Mouse (Mus musculus) olfactory bulb, adult 2 months (tissue): Measurements from ENCODE around the gene Nfkbie. TPM values are rescaled to one million over a fixed set of nuclear protein-coding genes. Genes with fewer than 3 reads are reported as not detected.

ENCODE experiments used
- H3K27ac ChIP-seq: fragments of 200-500 bp; 2 replicates; pipeline ENCODE4 v1.5.1; 2012; ENCODE audit warnings: low read depth, low read length; ENCODE audit not compliant: insufficient read depth
- H3K4me1 ChIP-seq: fragments of 200-500 bp; 2 replicates; pipeline ENCODE4 v1.6.1; 2012; ENCODE audit warnings: low read length; ENCODE audit not compliant: control insufficient read depth, insufficient read depth
- H3K4me3 ChIP-seq: fragments of 200-500 bp; 2 replicates; pipeline ENCODE4 v1.5.1; 2012; ENCODE audit warnings: mild to moderate bottlenecking, low read depth, low read length, moderate library complexity; ENCODE audit not compliant: insufficient read depth
- CTCF ChIP-seq: fragments of 200-500 bp; IDR thresholded peaks from 2 replicates; pipeline ENCODE4 v1.5.1; 2012; ENCODE audit warnings: low read depth, mild to moderate bottlenecking, low read length, moderate library complexity; ENCODE audit not compliant: insufficient read depth
- POLR2A ChIP-seq: fragments of 200-500 bp; IDR thresholded peaks from 2 replicates; pipeline ENCODE4 v1.6.1; 2012; ENCODE audit warnings: mild to moderate bottlenecking, low read depth, low read length, moderate library complexity; ENCODE audit not compliant: insufficient read depth
- WGBS: fragments of 180-500 bp; shearing (Covaris S2); methylation state at CpG from one replicate; pipeline ENCODE4 v1.1.7; 2018; 5-methylcytosine and 5-hydroxymethylcytosine counted together
- polyA plus RNA-seq: library from polyadenylated mRNA; stranded (reverse); fragments of >200 nt; gene quantifications from 2 replicates; pipeline ENCODE4 v1.2.4, GENCODE M21; 2012; ENCODE audit warnings: low replicate concordance; ENCODE audit not compliant: missing spikeins, insufficient read depth, insufficient read length

Gene Nfkbie
- polyA plus RNA-seq, 1 experiment = not detected

DNA sequence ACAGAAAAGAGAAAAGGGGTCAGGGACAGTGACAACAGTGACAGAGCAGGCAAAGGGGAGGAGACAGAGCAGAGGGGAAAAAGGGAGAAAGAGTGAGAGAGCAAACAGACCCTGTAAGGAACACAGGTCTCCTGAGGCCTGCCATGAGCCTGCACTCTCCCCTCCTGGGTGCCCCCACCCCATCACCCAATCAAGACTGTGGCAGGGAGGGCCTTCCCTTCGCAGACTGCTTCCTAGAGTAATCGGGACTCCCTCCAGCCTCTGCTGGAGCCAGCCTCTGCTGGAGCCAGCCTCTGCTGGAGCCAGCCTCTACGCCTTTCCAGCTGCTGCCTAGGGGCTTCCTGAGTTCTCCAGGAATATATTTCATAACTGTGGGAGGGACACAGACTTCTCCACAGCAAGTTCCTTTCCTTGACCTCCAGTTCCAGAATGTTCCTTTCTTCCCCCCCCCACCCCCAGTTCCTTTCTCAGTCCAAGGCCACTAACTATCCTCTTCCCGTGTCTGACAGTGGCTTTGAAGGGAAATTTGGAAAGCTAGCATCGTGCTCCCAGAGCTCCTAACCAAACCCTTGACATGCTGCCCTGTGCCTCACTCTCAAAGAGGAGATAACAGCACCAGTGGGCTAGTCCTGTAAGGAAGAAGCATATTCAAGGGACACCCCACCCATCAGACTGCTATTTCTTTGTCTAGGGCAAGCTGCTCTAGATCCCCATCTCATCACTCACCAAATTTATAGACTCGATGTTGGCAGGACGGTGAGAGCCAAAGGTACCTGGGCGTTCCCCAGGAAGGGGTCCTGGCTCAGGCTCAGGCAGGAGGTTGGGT is 37.3 kb downstream of the Nfkbie start:
- WGBS = 59% methylated on average over 8 of the region's 8 CpGs
- H3K4me3 ChIP-seq = 0 out of 2 replicates have a peak overlapping the region, but pooled peaks have one; percentile 1
- TF ChIP-seq CTCF = no peak
- no peak for TF ChIP-seq POLR2A

DNA sequence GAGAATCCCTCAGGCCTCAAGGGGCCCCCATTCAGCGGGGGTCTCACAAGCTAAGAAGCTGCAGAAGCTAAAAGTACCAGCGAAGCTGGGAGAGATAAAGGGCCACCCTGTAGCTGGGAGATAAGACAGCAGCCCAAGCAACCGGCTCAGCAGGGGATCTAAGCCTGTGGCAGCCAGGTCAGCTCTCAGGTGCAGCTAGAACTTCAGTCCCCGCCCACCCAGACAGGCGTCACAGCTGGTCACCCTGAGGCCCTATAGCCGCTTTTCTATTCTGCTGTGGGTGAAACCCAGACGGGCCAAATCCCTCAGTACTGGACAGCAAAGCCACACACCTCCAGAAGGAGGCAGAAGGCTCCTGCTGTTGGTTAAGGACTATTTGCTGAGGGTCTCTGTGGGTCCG is 38.0 kb downstream of the Nfkbie start:
- no peak for TF ChIP-seq POLR2A
- TF ChIP-seq CTCF = no peak
- H3K4me3 ChIP-seq = no peak overlapping the region
- no peak overlapping the region for H3K27ac ChIP-seq
- H3K4me1 ChIP-seq = peaks cover 52% of the 10 kb centered on the region
- WGBS = 71% methylated on average over 8 of the region's 8 CpGs

More for the DNA sequence above, 37.3 kb downstream of the Nfkbie start:
- Histone ChIP-seq H3K4me1 (peaks cover 52% of the 10 kb centered on the region), H3K27ac (peak overlapping the region; percentile 21; the same call in 1 of the 2 replicates)

GRCm38 (mm10) chr17:45594195-45594594 is 38.7 kb downstream of the Nfkbie start:
- H3K4me1 ChIP-seq = peaks cover 53% of the 10 kb centered on the region
- 79% methylated on average over 8 of the region's 8 CpGs for WGBS
- no peak for TF ChIP-seq CTCF
- TF ChIP-seq POLR2A = no peak
- no peak overlapping the region for H3K27ac ChIP-seq
- H3K4me3 ChIP-seq = no peak overlapping the region

- peak; percentile 29; the same call in 1 of the 2 replicates for TF ChIP-seq POLR2A
- no peak for TF ChIP-seq CTCF
- Histone ChIP-seq H3K4me3 (peak overlapping the region; percentile 55), H3K27ac (no peak overlapping the region; the same call in 1 of the 2 replicates), H3K4me1 (peaks cover 57% of the 10 kb centered on the region)
- 5% methylated on average over 58 of the region's 58 CpGs for WGBS
These were observed 39.6 kb downstream of the Nfkbie start for GRCm38 (mm10) chr17:45594881-45595735.

- Histone ChIP-seq H3K4me1 (peaks cover 57% of the 10 kb centered on the region), H3K4me3 (peak overlapping the region; percentile 55), H3K27ac (no peak overlapping the region)
- WGBS = 13% methylated on average over 23 of the region's 23 CpGs
- TF ChIP-seq CTCF = no peak
These were observed 40.4 kb downstream of the Nfkbie start for GRCm38 (mm10) chr17:45595736-45596390.

DNA sequence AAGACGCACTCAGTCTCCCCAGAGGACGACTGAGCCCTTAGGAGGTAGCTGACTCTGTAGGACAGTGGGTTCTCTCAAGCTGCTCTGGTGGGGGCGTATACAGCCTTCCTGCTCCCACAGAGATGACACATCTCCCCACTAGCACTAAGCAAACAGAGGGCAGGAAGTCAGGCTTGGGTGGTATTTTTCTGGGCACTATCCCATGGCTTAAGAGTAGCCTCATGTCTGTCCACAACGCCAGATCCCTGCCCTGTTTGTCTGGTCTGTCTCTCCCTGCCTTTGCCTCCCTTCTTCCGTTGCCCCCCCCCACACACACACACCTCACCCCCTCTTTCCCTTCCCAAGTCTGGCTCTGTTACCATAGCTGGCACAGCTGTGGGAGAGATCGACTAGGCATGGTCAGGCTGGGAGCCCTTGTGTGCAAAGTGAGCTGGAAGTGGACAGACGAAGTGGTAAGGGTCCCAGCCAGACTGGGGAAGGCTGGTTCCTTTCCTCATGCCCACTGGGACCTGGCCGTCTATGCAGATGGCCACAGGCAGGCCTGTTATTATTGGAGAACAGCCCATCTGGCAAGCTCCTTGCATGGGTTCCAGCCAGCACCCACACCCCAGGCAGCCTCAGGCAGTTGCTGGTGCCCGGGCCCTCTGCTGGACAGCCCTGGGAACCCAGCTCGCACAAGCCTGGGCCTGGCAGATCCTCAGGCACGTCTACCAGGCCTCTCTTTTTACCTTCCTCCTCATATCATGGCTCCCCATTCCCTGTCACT is 41.3 kb downstream of the Nfkbie start:
- WGBS = 31% methylated on average over 11 of the region's 11 CpGs
- H3K4me3 ChIP-seq = no peak overlapping the region
- H3K4me1 ChIP-seq = peaks cover 48% of the 10 kb centered on the region
- H3K27ac ChIP-seq = no peak overlapping the region
- TF ChIP-seq POLR2A (no peak), CTCF (peak; percentile 5; the same call in 1 of the 2 replicates)

GRCm38 (mm10) chr17:45597787-45598186 is 42.3 kb downstream of the Nfkbie start:
- peaks cover 39% of the 10 kb centered on the region for H3K4me1 ChIP-seq
- no peak overlapping the region for H3K4me3 ChIP-seq
- WGBS = 53% methylated on average over 3 of the region's 3 CpGs
- no peak for TF ChIP-seq POLR2A
- no peak for TF ChIP-seq CTCF
- H3K27ac ChIP-seq = no peak overlapping the region

GRCm38 (mm10) chr17:45598376-45598775 is 42.9 kb downstream of the Nfkbie start:
- H3K27ac ChIP-seq = no peak overlapping the region
- no peak for TF ChIP-seq POLR2A
- no peak for TF ChIP-seq CTCF
- H3K4me3 ChIP-seq = no peak overlapping the region
- peaks cover 35% of the 10 kb centered on the region for H3K4me1 ChIP-seq
- 95% methylated on average over 2 of the region's 2 CpGs for WGBS
